Mouse (Mus musculus): ENCODE results near the gene Cpne6. TPM values are rescaled to one million over a fixed set of nuclear protein-coding genes. Genes with fewer than 3 reads are reported as not detected.

Gene Cpne6
- polyA plus RNA-seq, 1 experiment from 2014 or later: 0.25 TPM

DNA sequence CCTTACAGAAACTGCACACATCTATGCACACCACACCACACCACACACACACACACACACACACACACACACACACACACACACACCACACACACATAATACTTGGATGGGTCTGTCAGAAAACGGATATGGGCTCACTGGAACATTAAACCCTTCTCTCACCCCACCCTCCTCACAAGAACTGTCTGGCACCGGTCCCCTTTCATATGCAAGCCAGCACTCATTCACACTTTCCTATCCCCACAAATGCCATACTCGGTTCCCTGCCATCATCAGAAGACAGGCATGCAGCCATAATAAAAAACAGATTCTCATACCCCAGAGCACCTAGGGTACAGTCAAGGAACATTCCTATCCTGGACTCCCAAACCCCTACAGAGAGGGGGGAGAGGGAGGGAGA is 18.1 kb upstream of the Cpne6 start:
- Histone ChIP-seq H3K36me3 (ENCODE audit: control insufficient read depth, insufficient read depth, low read length) (0 out of 2 replicates have a peak, but pooled peaks cover 5% of the 10 kb centered on the region), H3K9ac (ENCODE audit: low read length) (no peak overlapping the region), H3K27me3 (ENCODE audit: control insufficient read depth, insufficient read depth, low read length) (no peaks in the 10 kb centered on the region), H3K4me1 (ENCODE audit: control insufficient read depth, insufficient read depth, low read length) (no peaks in the 10 kb centered on the region; the same call in 1 of the 2 replicates), H3K4me3 (replicated peaks; ENCODE audit: low read length) (no peak overlapping the region), H3K9me3 (replicated peaks; ENCODE audit: control insufficient read depth, low read length) (no peaks in the 10 kb centered on the region), H3K4me2 (ENCODE audit: low read depth, low read length) (peak overlapping the region; percentile 97; the same call in 1 of the 2 replicates), H3K27ac (ENCODE audit: low read length) (no peak overlapping the region)
- no peak for ATAC-seq (ENCODE audit: insufficient read depth, low FRiP score)
- WGBS: 39% methylated on average over 3 of the region's 3 CpGs

- Histone ChIP-seq H3K36me3 (ENCODE audit: control insufficient read depth, insufficient read depth, low read length) (no peaks in the 10 kb centered on the region), H3K27me3 (ENCODE audit: control insufficient read depth, insufficient read depth, low read length) (no peaks in the 10 kb centered on the region), H3K4me1 (ENCODE audit: control insufficient read depth, insufficient read depth, low read length) (peaks cover 3% of the 10 kb centered on the region; the same call in 1 of the 2 replicates), H3K27ac (ENCODE audit: low read length) (no peak overlapping the region), H3K9ac (ENCODE audit: low read length) (no peak overlapping the region), H3K4me3 (replicated peaks; ENCODE audit: low read length) (no peak overlapping the region), H3K4me2 (ENCODE audit: low read depth, low read length) (no peak overlapping the region), H3K9me3 (replicated peaks; ENCODE audit: control insufficient read depth, low read length) (no peaks in the 10 kb centered on the region)
- 75% methylated on average over 17 of the region's 20 CpGs for WGBS
- no peak for ATAC-seq (ENCODE audit: insufficient read depth, low FRiP score)
Observed at GRCm38 (mm10) chr14:55495509-55496240, 14.6 kb upstream of the Cpne6 start.

DNA sequence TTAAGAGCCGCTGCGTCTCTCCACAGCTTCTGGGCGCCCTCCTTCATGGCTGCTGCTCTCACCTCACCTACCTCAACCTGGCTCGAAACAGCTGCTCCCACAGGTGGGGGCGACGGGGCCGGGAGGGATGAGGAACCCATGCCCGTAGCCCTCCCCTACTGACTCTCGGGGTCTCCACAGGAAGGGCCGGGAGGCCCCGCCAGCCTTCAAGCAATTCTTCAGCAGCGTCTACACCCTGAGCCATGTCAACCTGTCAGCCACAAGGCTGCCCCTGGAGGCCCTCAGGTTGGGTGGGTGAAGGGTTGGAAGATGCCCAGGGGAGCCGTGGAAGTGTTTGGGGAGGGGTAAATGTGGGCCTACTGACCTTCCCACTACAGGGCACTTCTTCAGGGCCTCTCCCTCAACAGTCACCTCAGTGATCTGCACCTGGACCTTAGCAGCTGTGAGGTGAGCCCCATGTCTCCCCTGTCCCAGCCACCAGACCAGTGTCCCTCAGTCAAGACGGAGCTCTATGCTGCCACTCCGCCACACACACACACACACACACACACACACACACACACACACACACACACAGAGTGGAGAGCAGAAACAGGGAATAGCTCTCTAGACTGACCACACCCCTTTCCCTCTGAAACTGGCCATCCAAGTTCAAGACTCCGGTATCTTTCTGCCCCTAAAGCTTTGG is 13.3 kb upstream of the Cpne6 start:
- Histone ChIP-seq H3K36me3 (ENCODE audit: control insufficient read depth, insufficient read depth, low read length) (no peaks in the 10 kb centered on the region), H3K4me2 (ENCODE audit: low read depth, low read length) (no peak overlapping the region), H3K27ac (ENCODE audit: low read length) (no peak overlapping the region), H3K4me1 (ENCODE audit: control insufficient read depth, insufficient read depth, low read length) (0 out of 2 replicates have a peak, but pooled peaks cover 3% of the 10 kb centered on the region), H3K4me3 (replicated peaks; ENCODE audit: low read length) (no peak overlapping the region), H3K9me3 (replicated peaks; ENCODE audit: control insufficient read depth, low read length) (no peaks in the 10 kb centered on the region), H3K9ac (ENCODE audit: low read length) (no peak overlapping the region), H3K27me3 (ENCODE audit: control insufficient read depth, insufficient read depth, low read length) (no peaks in the 10 kb centered on the region)
- 71% methylated on average over 16 of the region's 16 CpGs for WGBS
- no peak; the same call in 1 of the 2 replicates for ATAC-seq (ENCODE audit: insufficient read depth, low FRiP score)

GRCm38 (mm10) chr14:55497449-55497821 is 12.8 kb upstream of the Cpne6 start:
- no peak overlapping the region for H3K4me3 ChIP-seq (replicated peaks; ENCODE audit: low read length)
- 0 out of 2 replicates have a peak, but pooled peaks cover 3% of the 10 kb centered on the region for H3K4me1 ChIP-seq (ENCODE audit: control insufficient read depth, insufficient read depth, low read length)
- H3K27me3 ChIP-seq (ENCODE audit: control insufficient read depth, insufficient read depth, low read length): no peaks in the 10 kb centered on the region
- H3K9me3 ChIP-seq (replicated peaks; ENCODE audit: control insufficient read depth, low read length): no peaks in the 10 kb centered on the region
- ATAC-seq (ENCODE audit: insufficient read depth, low FRiP score): peak; percentile 49; the same call in 1 of the 2 replicates
- no peaks in the 10 kb centered on the region for H3K36me3 ChIP-seq (ENCODE audit: control insufficient read depth, insufficient read depth, low read length)
- no peak overlapping the region for H3K4me2 ChIP-seq (ENCODE audit: low read depth, low read length)
- no peak overlapping the region for H3K27ac ChIP-seq (ENCODE audit: low read length)
- WGBS: 21% methylated on average over 6 of the region's 6 CpGs
- H3K9ac ChIP-seq (ENCODE audit: low read length): peak overlapping the region; percentile 30; the same call in 1 of the 2 replicates

- Histone ChIP-seq H3K4me3 (replicated peaks; ENCODE audit: low read length) (no peak overlapping the region), H3K9ac (ENCODE audit: low read length) (no peak overlapping the region), H3K9me3 (replicated peaks; ENCODE audit: control insufficient read depth, low read length) (no peaks in the 10 kb centered on the region), H3K4me1 (ENCODE audit: control insufficient read depth, insufficient read depth, low read length) (peaks cover under 1% of the 10 kb centered on the region; the same call in 1 of the 2 replicates), H3K4me2 (ENCODE audit: low read depth, low read length) (no peak overlapping the region), H3K27me3 (ENCODE audit: control insufficient read depth, insufficient read depth, low read length) (0 out of 2 replicates have a peak, but pooled peaks cover under 1% of the 10 kb centered on the region), H3K27ac (ENCODE audit: low read length) (no peak overlapping the region), H3K36me3 (ENCODE audit: control insufficient read depth, insufficient read depth, low read length) (no peaks in the 10 kb centered on the region)
- 82% methylated on average over 9 of the region's 9 CpGs for WGBS
- ATAC-seq (ENCODE audit: insufficient read depth, low FRiP score): no peak
Observed at GRCm38 (mm10) chr14:55505612-55506011, 4.6 kb upstream of the Cpne6 start.

GRCm38 (mm10) chr14:55507801-55508200 is 2.4 kb upstream of the Cpne6 start:
- ATAC-seq (ENCODE audit: insufficient read depth, low FRiP score): no peak

DNA sequence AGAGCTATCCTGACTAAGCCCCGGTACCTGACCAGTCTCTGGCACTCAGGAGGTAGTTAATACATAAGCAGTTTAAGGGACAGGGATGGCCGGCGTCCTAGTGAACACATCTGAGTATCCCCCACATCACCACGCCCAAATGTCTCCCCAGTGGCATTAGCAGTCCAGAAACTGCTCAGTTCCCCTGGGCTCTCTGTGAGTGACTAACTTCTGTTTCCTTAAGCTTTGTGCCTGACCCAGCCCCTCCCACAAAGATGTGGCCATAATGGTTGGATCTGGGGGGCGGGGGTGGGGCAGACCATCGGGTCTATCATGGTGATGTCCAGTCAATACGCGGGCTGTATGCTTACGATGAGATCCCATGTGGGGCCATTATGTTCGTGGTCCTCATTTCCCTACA is 705 bp upstream of the Cpne6 start:
- no peak for ATAC-seq (ENCODE audit: insufficient read depth, low FRiP score)
- H3K4me1 ChIP-seq (ENCODE audit: control insufficient read depth, insufficient read depth, low read length): peaks cover 5% of the 10 kb centered on the region; the same call in 1 of the 2 replicates
- no peak overlapping the region for H3K9ac ChIP-seq (ENCODE audit: low read length)
- H3K4me3 ChIP-seq (replicated peaks; ENCODE audit: low read length): no peak overlapping the region
- H3K4me2 ChIP-seq (ENCODE audit: low read depth, low read length): no peak overlapping the region
- peaks cover 10% of the 10 kb centered on the region for H3K27me3 ChIP-seq (ENCODE audit: control insufficient read depth, insufficient read depth, low read length)
- H3K36me3 ChIP-seq (ENCODE audit: control insufficient read depth, insufficient read depth, low read length): no peaks in the 10 kb centered on the region
- WGBS: 79% methylated on average over 10 of the region's 10 CpGs
- no peaks in the 10 kb centered on the region for H3K9me3 ChIP-seq (replicated peaks; ENCODE audit: control insufficient read depth, low read length)
- no peak overlapping the region for H3K27ac ChIP-seq (ENCODE audit: low read length)

More at GRCm38 (mm10) chr14:55507801-55508200, 2.4 kb upstream of the Cpne6 start:
- Histone ChIP-seq H3K9me3 (replicated peaks; ENCODE audit: control insufficient read depth, low read length) (no peaks in the 10 kb centered on the region), H3K4me1 (ENCODE audit: control insufficient read depth, insufficient read depth, low read length) (peaks cover 5% of the 10 kb centered on the region; the same call in 1 of the 2 replicates), H3K4me2 (ENCODE audit: low read depth, low read length) (no peak overlapping the region), H3K36me3 (ENCODE audit: control insufficient read depth, insufficient read depth, low read length) (no peaks in the 10 kb centered on the region), H3K27ac (ENCODE audit: low read length) (no peak overlapping the region), H3K27me3 (ENCODE audit: control insufficient read depth, insufficient read depth, low read length) (peaks cover 10% of the 10 kb centered on the region), H3K9ac (ENCODE audit: low read length) (no peak overlapping the region; the same call in 1 of the 2 replicates), H3K4me3 (replicated peaks; ENCODE audit: low read length) (no peak overlapping the region)
- WGBS: 50% methylated on average over 7 of the region's 7 CpGs

DNA sequence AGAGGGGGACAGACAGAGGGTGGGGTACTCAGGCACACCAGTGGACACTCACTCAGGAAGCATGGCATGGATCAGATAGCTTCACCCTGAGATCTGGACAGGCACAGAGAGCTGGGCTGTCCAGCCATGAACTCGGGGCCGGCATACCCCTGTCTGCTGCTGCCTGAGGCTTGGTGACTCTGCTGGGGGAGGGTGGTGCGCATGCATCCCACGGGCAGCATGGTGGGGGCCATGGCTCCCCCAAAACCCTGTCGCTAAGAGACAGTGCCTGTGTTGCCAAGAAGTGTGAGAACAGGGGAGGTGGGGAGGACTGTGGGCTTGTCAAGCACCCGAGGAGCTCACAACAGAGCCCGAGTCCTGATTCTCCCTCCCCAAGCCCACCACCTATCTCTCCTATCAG is 792 bp downstream of the Cpne6 start:
- Histone ChIP-seq H3K4me3 (replicated peaks; ENCODE audit: low read length) (no peak overlapping the region), H3K27me3 (ENCODE audit: control insufficient read depth, insufficient read depth, low read length) (peaks cover 10% of the 10 kb centered on the region), H3K27ac (ENCODE audit: low read length) (no peak overlapping the region), H3K4me1 (ENCODE audit: control insufficient read depth, insufficient read depth, low read length) (peaks cover 5% of the 10 kb centered on the region; the same call in 1 of the 2 replicates), H3K36me3 (ENCODE audit: control insufficient read depth, insufficient read depth, low read length) (no peaks in the 10 kb centered on the region), H3K9ac (ENCODE audit: low read length) (no peak overlapping the region), H3K9me3 (replicated peaks; ENCODE audit: control insufficient read depth, low read length) (no peaks in the 10 kb centered on the region), H3K4me2 (ENCODE audit: low read depth, low read length) (no peak overlapping the region)
- WGBS: 52% methylated on average over 7 of the region's 7 CpGs
- ATAC-seq (ENCODE audit: insufficient read depth, low FRiP score): no peak

DNA sequence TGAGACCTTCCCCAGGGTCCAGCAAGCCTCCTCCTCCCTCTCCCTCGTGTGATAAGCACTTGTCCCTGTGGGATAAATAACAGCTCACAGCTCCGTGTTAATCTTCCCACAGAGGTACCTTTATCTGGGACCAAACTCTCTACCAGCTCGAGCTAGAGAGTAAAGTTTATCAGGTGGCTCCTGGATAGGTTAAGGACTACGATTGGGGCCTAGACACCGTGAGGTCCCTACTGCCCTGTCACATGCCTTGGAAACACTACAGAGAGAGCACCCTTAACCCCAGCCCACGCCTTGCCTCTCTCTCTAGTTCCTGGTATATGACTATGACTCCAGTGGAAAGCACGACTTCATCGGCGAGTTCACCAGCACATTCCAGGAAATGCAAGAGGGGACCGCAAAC is 3.7 kb downstream of the Cpne6 start:
- Histone ChIP-seq H3K9me3 (replicated peaks; ENCODE audit: control insufficient read depth, low read length) (no peaks in the 10 kb centered on the region), H3K27me3 (ENCODE audit: control insufficient read depth, insufficient read depth, low read length) (peaks cover 10% of the 10 kb centered on the region), H3K27ac (ENCODE audit: low read length) (no peak overlapping the region), H3K36me3 (ENCODE audit: control insufficient read depth, insufficient read depth, low read length) (no peaks in the 10 kb centered on the region), H3K4me3 (replicated peaks; ENCODE audit: low read length) (no peak overlapping the region), H3K9ac (ENCODE audit: low read length) (no peak overlapping the region), H3K4me1 (ENCODE audit: control insufficient read depth, insufficient read depth, low read length) (peaks cover 5% of the 10 kb centered on the region; the same call in 1 of the 2 replicates), H3K4me2 (ENCODE audit: low read depth, low read length) (no peak overlapping the region)
- ATAC-seq (ENCODE audit: insufficient read depth, low FRiP score): no peak
- WGBS: 61% methylated on average over 10 of the region's 10 CpGs

All from stomach, embryonic 16.5 days (tissue).